Mouse (Mus musculus): ENCODE data around the gene 2310011J03Rik. TPM values are rescaled to one million over a fixed set of nuclear protein-coding genes. Genes with fewer than 3 reads are reported as not detected.

2310011J03Rik gene
- polyA plus RNA-seq, 1 experiment from 2014 or later = 38.4 TPM

Small RNAs within 50 kb of the gene (microRNA-seq; reads per million reads assigned to microRNA genes)
- gene Mir6911 = 0.81 reads per million

Other genes with a start within 250 kb of the 2310011J03Rik start
- gene Sbno2, start 215.0 kb downstream of the 2310011J03Rik start, polyA plus RNA-seq (2016; fragmentation: Nextera tagmentation; extraction: Ambion mirVana) = 15.1 TPM in 2 replicates
- 13.1 and 16.1 TPM in 2 replicates for gene Stk11, start 204.7 kb downstream of the 2310011J03Rik start, polyA plus RNA-seq (2016; fragmentation: Nextera tagmentation; extraction: Ambion mirVana)
- gene Atp5d, start 181.9 kb downstream of the 2310011J03Rik start, polyA plus RNA-seq (2016; fragmentation: Nextera tagmentation; extraction: Ambion mirVana) = 351 and 385 TPM in 2 replicates
- 18.4 and 22.3 TPM in 2 replicates for gene Cbarp, start 179.7 kb downstream of the 2310011J03Rik start, polyA plus RNA-seq (2016; fragmentation: Nextera tagmentation; extraction: Ambion mirVana)
- gene Midn, start 172.3 kb downstream of the 2310011J03Rik start, polyA plus RNA-seq (2016; fragmentation: Nextera tagmentation; extraction: Ambion mirVana) = 42.1 and 54.5 TPM in 2 replicates
- gene Cirbp, start 154.6 kb downstream of the 2310011J03Rik start, polyA plus RNA-seq (2016; fragmentation: Nextera tagmentation; extraction: Ambion mirVana) = 235 and 271 TPM in 2 replicates
- 12.0 and 13.3 TPM in 2 replicates for gene 1600002K03Rik, start 147.6 kb downstream of the 2310011J03Rik start, polyA plus RNA-seq (2016; fragmentation: Nextera tagmentation; extraction: Ambion mirVana)
- gene Efna2, start 141.1 kb downstream of the 2310011J03Rik start, polyA plus RNA-seq (2016; fragmentation: Nextera tagmentation; extraction: Ambion mirVana) = 49.3 and 50.5 TPM in 2 replicates
- 50.0 and 58.8 TPM in 2 replicates for gene Mum1, start 94.1 kb downstream of the 2310011J03Rik start, polyA plus RNA-seq (2016; fragmentation: Nextera tagmentation; extraction: Ambion mirVana)
- gene Ndufs7, start 71.4 kb downstream of the 2310011J03Rik start, polyA plus RNA-seq (2016; fragmentation: Nextera tagmentation; extraction: Ambion mirVana) = 177 and 220 TPM in 2 replicates
- gene Gamt, start 59.5 kb downstream of the 2310011J03Rik start, polyA plus RNA-seq (2016; fragmentation: Nextera tagmentation; extraction: Ambion mirVana) = 26.6 and 29.6 TPM in 2 replicates
- 67.1 and 76.9 TPM in 2 replicates for gene Dazap1, start 59.1 kb downstream of the 2310011J03Rik start, polyA plus RNA-seq (2016; fragmentation: Nextera tagmentation; extraction: Ambion mirVana)
- gene Rps15, start 28.1 kb downstream of the 2310011J03Rik start, polyA plus RNA-seq (2016; fragmentation: Nextera tagmentation; extraction: Ambion mirVana) = 530 and 668 TPM in 2 replicates
- gene Apc2, start 24.6 kb downstream of the 2310011J03Rik start, polyA plus RNA-seq (2016; fragmentation: Nextera tagmentation; extraction: Ambion mirVana) = 170 and 191 TPM in 2 replicates
- gene Pcsk4, start 9.0 kb upstream of the 2310011J03Rik start, polyA plus RNA-seq (2016; fragmentation: Nextera tagmentation; extraction: Ambion mirVana) = 2.2 and 2.8 TPM in 2 replicates
- gene Reep6, start 9.4 kb upstream of the 2310011J03Rik start, polyA plus RNA-seq (2016; fragmentation: Nextera tagmentation; extraction: Ambion mirVana) = 3.2 and 4.1 TPM in 2 replicates
- gene Adamtsl5, start 27.9 kb upstream of the 2310011J03Rik start, polyA plus RNA-seq (2016; fragmentation: Nextera tagmentation; extraction: Ambion mirVana) = 0.38 and 0.77 TPM in 2 replicates
- 0.35 and 0.50 TPM in 2 replicates for gene Plk5, start 35.9 kb upstream of the 2310011J03Rik start, polyA plus RNA-seq (2016; fragmentation: Nextera tagmentation; extraction: Ambion mirVana)
- gene Mex3d, start 67.1 kb upstream of the 2310011J03Rik start, polyA plus RNA-seq (2016; fragmentation: Nextera tagmentation; extraction: Ambion mirVana) = 21.4 and 24.8 TPM in 2 replicates
- 275 and 296 TPM in 2 replicates for gene Mbd3, start 79.0 kb upstream of the 2310011J03Rik start, polyA plus RNA-seq (2016; fragmentation: Nextera tagmentation; extraction: Ambion mirVana)
- 312 and 406 TPM in 2 replicates for gene Uqcr11, start 86.3 kb upstream of the 2310011J03Rik start, polyA plus RNA-seq (2016; fragmentation: Nextera tagmentation; extraction: Ambion mirVana)
- gene Tcf3, start 113.1 kb upstream of the 2310011J03Rik start, polyA plus RNA-seq (2016; fragmentation: Nextera tagmentation; extraction: Ambion mirVana) = 176 and 178 TPM in 2 replicates
- gene Onecut3, start 174.3 kb upstream of the 2310011J03Rik start, polyA plus RNA-seq (2016; fragmentation: Nextera tagmentation; extraction: Ambion mirVana) = 1.7 and 2.3 TPM in 2 replicates
- gene Atp8b3, start 218.6 kb upstream of the 2310011J03Rik start, polyA plus RNA-seq (2016; fragmentation: Nextera tagmentation; extraction: Ambion mirVana) = 0.93 and 1.1 TPM in 2 replicates
- gene Rexo1, start 241.0 kb upstream of the 2310011J03Rik start, polyA plus RNA-seq (2016; fragmentation: Nextera tagmentation; extraction: Ambion mirVana) = 33.1 and 33.8 TPM in 2 replicates

Data from hindbrain, embryonic 12.5 days (tissue).